16 mouse cellular contexts compared by ENCODE assay signal in the genomic region with DNA sequence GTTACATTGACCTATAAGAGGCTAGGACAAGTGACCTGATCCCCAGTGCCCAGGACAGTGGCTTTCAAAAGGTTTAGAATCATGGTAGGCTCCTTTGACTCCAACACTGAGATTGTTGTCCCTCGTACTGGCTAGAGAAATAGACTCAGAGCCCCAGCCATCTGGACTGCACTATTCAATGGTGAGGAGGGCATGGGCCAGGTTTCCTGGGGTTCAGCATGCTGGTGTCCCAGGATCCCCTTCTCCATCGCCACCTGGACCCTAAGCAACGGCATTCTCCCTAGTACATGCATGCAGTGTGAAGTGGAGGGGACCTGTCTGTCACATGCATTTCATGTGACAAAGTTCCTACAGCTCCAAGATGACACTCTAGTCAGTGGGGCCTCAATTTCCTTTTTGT.
"Had no signal": no experiment of that assay in that cellular context is flagged by ENCODE, and none has a peak within 500 bp of the region (broad histone marks: within the 10 kb centered on the region; RNA-seq: fewer than 3 reads in every experiment).

No protein-coding gene starts in this region.

- H3K27ac ChIP-seq: kidney, postnatal 0 days; layer of hippocampus, adult 2 months; liver, embryonic 13.5 days; macrophage; midbrain, embryonic 12.5 days; midbrain, embryonic 15.5 days; neural tube, embryonic 13.5 days; stomach, postnatal 0 days had no signal

- H3K4me3 ChIP-seq: layer of hippocampus, adult 2 months; liver, embryonic 13.5 days; midbrain, embryonic 12.5 days; midbrain, embryonic 15.5 days; myocyte; neural tube, embryonic 13.5 days had no signal

- H3K27me3 ChIP-seq: liver, embryonic 13.5 days; midbrain, embryonic 15.5 days had no signal

- DNase-seq: kidney, postnatal 25 days; layer of hippocampus, adult 9-11 months; liver, embryonic 13.5 days; lung, adult 2 months; lung, postnatal 14 days; thymus, adult 2 months; thymus, postnatal 14 days; thymus, postnatal 4 days had no signal

- H3K4me1 ChIP-seq: liver, embryonic 13.5 days; midbrain, embryonic 15.5 days had no signal
